Mouse (Mus musculus): Measurements from ENCODE around the gene Smoc1.

Gene Smoc1

DNA sequence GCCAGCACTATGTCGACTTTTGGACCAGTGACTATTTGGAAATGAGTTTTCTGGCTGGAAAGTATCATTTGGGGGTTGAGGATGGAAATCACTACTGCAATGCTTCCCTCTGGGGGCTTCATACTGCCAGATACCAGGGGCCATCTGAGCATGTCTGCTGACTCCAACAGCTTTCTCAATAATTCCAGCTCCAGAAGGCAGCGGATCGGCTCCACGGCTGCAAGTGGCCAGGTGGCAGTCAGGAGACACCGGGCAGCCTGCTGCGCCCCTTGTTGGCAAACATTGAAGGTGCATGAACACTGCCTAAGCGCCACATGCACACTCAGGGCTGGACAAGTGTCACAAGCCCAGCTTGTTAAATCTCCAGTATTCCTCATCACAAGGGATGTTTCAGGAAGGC lies 2.2 kb upstream of the Smoc1 start:
- no peak for DNase-seq (ENCODE audit: low spot score in 2 of 2)

- no peak for DNase-seq (ENCODE audit: low spot score in 2 of 2)
Measured at GRCm38 (mm10) chr12:81024993-81025392, 1.6 kb upstream of the Smoc1 start.

DNA sequence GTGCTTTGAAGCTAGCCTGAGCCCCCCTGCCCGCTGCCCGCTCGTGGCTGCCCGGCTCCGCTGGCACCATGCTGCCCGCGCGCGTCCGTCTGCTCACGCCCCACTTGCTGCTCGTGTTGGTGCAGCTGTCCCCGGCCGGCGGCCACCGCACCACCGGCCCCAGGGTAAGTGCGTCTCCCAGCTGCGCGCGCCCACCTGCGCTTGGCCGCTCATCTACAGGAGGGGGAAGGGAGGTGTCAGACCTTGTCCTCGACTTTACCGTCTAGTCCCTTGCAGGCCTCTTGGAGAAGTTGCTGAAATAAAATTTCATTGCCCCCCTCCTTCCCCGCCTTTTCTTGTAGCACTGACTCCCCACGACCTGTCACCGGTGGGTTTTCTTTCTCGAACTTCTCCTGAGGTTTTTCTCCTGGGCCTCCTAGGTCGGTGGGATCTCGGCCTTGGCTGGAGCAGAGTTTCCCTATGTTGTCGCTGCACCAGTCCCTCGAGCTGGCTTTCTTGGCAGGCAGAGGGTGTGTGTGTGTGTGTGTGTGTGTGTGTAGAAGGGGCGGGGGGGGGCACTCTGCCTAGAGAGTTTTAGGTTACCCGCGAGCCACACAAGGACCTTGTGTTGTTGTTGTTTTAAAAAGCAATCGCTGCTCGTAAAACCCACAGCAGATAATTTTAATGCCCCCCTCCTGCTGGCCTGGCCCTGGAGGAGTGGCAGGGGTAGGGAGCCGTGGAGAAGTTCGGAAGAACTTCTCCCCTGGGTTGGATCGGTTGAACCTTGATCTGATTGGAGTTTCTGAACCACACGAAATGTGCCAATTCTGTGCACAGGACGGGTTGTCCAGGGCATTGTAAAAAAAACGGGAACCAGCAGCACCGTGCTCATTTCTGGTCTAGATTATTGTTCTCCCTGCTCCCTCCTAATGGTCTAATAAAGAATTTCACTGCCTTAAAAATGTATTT lies 661 bp downstream of the Smoc1 start:
- peak in 1 of 2 experiments; percentile 9 for DNase-seq (ENCODE audit: low spot score in 2 of 2)

DNA sequence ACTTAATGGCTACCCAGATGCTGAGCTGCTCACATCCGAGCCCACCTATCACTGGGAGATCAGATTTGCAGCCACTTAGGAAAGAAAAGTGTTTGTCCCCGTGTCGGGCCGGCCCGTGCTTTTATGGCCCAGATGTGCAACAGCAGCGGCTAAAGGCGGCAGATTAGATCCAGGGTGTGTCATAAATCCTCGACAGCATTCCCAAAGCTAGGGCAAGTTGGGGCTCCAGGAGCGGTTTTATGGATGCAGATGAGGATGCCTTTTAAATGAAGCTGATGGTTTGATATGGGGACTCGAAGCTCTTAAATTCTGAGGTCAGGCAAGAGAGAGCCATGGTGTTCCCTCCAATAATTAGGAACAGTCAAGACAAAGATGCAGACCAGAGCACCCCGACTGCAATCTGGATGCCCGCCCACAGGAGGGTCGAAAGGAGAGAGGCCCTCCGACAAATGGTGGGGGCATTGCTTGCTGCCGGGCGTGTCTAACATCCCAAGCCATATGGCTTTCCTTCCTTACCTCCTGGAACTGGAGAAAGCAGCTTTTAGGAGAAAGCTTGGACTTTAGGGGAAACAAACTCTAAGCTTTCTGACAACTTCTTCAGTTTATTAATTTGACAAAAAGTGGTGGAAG lies 1.8 kb downstream of the Smoc1 start:
- no peak for DNase-seq (ENCODE audit: low spot score in 2 of 2)

GRCm38 (mm10) chr12:81029731-81030130 lies 3.1 kb downstream of the Smoc1 start:
- no peak for DNase-seq (ENCODE audit: low spot score in 2 of 2)

DNA sequence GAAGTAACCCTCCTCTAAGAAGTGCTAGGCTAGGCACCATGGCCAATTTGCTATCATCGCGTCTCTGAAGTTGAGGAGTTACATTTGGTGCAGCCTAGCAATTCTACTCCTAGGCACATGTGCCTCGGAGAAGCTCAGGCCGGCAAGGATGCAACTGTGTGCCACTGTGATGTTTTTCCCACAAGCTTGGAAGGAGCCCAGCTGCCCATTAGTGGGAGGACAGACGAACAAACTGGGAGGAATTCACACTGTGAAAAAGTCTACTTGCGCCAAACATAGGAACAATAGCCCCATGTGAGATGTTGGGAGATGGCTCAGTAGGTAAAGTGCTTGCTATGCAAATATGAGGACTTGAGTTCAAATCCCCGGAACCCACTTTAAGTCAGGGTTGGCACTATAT lies 5.0 kb downstream of the Smoc1 start:
- DNase-seq (ENCODE audit: low spot score in 2 of 2), result no peak

DNA sequence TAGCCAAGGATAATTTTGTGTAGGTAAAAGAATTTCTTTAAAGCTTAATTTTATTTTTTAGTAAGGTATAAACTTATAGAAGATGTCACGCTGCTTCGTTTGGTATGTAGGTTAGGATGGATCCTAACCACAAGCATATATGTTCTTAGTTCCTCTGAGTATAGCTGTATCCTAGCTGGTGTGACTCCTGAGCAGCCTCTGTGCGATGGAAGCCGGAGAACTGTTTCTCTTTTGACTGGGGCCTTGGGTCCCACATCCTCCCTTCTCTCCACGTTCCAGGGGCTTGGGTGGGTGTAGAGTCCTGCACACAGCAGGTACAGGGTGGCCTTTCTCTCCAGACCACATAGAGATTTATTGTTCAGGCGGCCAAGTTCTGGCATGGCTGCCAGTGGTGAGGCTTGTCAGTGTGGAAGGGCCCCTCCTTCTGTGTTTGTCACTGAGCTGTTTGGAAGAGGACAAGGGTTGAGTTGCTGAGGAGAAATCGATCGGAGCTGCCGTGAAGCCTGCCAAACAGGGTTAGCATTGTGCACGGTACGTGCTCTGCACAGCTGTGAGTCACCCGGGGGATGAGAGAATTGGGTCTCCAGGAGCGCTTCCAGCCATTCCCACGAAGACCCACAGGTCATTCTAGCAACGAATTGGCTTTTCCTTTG lies 6.9 kb downstream of the Smoc1 start:
- no peak for DNase-seq (ENCODE audit: low spot score in 2 of 2)

GRCm38 (mm10) chr12:81034042-81034417 lies 7.4 kb downstream of the Smoc1 start:
- no peak for DNase-seq (ENCODE audit: low spot score in 2 of 2)

DNA sequence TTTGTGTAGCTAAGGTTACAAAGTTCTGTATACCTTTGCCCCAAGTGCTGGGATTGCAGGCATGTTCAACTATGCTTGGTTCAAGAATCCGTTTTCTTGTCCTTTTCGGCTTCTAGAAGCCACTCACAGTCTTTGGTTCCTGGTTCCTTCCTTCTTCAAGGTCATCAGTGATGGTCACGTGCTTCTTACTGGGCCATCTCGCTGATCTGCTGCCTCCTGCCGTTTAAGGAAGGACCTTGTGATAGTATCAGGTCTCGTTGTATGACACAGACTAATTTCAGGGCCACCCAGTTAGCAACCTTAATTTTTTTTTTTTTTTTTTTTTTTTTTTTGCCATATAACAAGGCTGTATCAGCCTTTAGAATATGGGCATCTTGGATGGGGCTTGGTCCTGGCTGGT lies 9.2 kb downstream of the Smoc1 start:
- DNase-seq (ENCODE audit: low spot score in 2 of 2), result no peak

DNA sequence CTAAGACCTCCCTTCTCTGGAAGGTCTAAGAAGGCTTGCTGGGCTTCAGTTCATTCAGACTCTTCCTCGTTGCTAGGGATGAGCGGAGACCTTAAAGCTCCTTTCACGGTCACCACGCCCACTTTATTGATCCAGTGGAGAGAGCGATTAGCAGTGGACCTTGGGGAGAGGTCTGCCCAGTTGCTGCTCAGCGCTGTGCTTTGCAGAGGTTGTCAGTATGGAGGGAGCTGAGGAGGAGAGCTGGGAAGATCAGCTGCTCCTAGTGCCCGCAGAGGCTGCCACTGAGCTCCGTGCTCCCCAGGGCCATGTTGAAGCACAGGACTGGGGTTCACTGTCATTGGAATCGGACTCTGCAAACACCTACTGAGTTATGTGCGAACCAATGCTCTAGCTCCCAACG lies 17.0 kb downstream of the Smoc1 start:
- no peak for DNase-seq (ENCODE audit: low spot score in 2 of 2)

DNA sequence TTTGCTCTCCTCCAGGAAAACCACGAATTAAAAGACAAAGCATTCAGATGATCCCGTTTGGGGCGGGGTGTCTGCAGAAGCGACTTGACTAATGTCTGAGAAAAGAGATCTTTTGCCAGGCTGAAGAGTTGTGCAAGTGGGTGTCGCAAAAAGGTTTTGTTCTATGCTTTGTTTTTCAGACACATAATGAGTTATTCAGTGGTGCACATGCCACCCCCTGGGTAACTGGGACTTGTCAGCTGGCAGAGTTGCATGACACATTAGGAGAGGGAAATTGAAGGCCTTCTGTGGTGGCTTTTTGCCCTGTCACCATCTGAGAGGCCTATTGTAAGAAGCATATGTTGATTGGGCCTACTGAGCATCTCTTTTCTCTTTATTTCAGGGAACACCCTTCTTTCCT lies 20.3 kb downstream of the Smoc1 start:
- no peak for DNase-seq (ENCODE audit: low spot score in 2 of 2)

- no peak for DNase-seq (ENCODE audit: low spot score in 2 of 2)
Measured at GRCm38 (mm10) chr12:81049661-81050060, 23.1 kb downstream of the Smoc1 start.

- DNase-seq (ENCODE audit: low spot score in 2 of 2), result no peak
Measured at GRCm38 (mm10) chr12:81055000-81055705, 28.5 kb downstream of the Smoc1 start.

DNA sequence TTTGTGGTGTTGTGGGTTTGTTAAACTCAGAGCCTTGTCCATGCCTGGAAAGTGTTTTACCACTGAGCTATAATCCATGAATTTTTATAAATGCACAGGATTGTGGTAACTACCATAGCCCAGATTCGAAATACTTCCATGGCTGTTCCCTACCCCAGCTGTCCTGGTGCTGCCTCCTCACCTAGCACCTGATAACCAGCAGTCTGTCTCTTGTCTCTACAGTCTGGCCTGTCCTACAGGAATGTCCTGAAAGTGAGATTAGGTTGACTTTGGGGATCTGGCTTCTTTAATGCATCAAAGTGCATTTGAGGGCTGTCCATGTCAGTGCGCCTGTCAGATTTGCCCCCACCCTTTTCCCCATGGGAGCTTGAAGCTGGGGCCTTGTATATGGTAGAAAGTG lies 29.2 kb downstream of the Smoc1 start:
- no peak for DNase-seq (ENCODE audit: low spot score in 2 of 2)

GRCm38 (mm10) chr12:81057619-81058018 lies 31.0 kb downstream of the Smoc1 start:
- no peak for DNase-seq (ENCODE audit: low spot score in 2 of 2)

- DNase-seq (ENCODE audit: low spot score in 2 of 2), result no peak
Measured at GRCm38 (mm10) chr12:81058561-81058960, 32.0 kb downstream of the Smoc1 start.

GRCm38 (mm10) chr12:81061831-81062361 lies 35.3 kb downstream of the Smoc1 start:
- no peak for DNase-seq (ENCODE audit: low spot score in 2 of 2)

GRCm38 (mm10) chr12:81063336-81063955 lies 36.8 kb downstream of the Smoc1 start:
- DNase-seq (ENCODE audit: low spot score in 2 of 2), result no peak

DNA sequence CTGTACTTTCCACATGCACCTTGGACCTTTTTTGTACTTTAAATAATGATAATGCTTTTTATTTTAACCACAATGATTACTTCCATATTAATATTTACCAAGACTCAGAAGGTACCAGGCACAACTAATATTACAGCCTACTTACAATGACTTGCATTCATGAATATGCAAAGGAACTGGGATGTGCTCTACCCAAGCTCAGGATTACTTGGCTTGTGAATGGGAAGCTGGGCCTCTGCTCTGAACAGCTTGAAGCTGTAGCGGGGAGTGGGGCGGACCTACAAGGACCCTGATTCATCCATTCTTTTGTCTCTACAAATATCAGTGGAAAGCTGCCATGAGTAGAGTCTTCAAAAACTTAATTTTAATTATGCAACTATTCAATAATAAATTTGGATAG lies 47.5 kb downstream of the Smoc1 start:
- no peak for DNase-seq (ENCODE audit: low spot score in 2 of 2)

GRCm38 (mm10) chr12:81074941-81075340 lies 48.3 kb downstream of the Smoc1 start:
- no peak for DNase-seq (ENCODE audit: low spot score in 2 of 2)

DNA sequence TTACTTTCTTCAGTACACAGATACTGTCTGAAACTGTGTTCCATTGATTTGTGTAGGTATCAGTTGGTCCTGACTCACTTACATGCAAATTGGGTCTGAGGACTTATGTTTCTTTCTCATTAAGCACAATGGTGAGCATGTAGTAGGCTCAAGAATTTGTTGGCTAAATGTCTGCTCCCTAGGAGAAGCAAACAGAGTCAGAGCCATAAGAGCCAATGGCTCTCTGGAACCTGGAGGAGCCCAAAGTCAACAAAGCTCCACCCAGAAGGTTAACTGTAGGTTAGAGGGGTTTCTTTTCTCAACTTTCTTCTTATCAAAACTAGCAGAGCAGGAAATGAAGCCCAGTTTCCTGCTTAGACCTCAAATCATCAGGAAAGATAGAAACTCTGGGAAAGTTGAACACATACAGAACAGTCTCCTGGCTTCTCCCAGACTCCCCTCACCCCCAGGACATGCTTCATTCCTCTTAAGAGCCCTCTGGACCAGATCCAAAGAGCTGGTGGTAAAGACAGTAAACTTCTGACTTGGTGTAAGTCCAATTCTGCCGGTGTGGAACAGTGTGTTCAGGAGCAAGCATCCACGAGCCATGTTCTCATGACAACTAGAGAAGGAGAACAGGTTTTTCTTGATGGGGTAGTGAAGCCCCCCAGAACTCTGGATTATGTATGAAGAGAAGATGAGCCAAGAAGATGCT lies 51.5 kb downstream of the Smoc1 start:
- DNase-seq (ENCODE audit: low spot score in 2 of 2), result no peak

Measured in frontal cortex, postnatal 25 days (tissue).